Mouse (Mus musculus): Measurements from ENCODE around the gene Vdac1. TPM values are rescaled to one million over a fixed set of nuclear protein-coding genes. Genes with fewer than 3 reads are reported as not detected.
A peak's percentile ranks its signal among the peaks of the same experiment; 100 is the strongest.

Vdac1 gene
- polyA plus RNA-seq, 2 experiments: 58.9 to 102 TPM

DNA sequence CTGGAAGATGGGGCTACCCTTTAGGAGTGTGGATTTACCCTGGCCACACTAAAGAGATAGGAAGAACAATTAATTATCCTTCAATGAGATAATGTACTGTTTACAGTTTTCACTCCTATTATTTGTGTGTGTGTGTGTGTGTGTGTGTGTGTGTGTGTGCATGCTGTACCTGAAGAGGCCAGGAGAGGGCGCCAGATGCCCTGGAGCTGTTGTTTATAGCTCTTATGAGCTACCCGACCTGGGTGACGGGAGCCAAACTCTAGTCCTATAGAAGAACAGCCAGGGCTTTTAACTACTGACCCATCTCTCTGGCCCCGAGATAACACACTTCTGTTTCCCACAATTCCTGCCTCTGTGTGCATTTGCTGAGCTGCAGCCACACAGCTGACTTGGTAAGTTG lies 25.4 kb upstream of the Vdac1 start:
- ATAC-seq (ENCODE audit: insufficient read depth): no peak
- DNase-seq (ENCODE audit: low read depth in 3 of 3, low spot score in 3 of 3): no peak
- TF ChIP-seq CTCF (IDR thresholded peaks at IDR 0.05; ENCODE audit: low read depth): peak; percentile 55
- no peak for TF ChIP-seq EP300 (IDR thresholded peaks at IDR 0.05; ENCODE audit: low read depth)
- no peak overlapping the region for H3K4me2 ChIP-seq (ENCODE audit: low read depth)
- 73% methylated on average over 4 of the region's 4 CpGs for whole genome bisulfite sequencing (ENCODE audit: insufficient replicate concordance)
- H3K9me3 ChIP-seq (ENCODE audit: control insufficient read depth, low read length): no peaks in the 10 kb centered on the region
- no peaks in the 10 kb centered on the region; a peak in 1 of 4 replicates for H3K4me1 ChIP-seq (replicated peaks; ENCODE audit: control insufficient read depth in 2 of 2, insufficient read depth in 2 of 2, low read length in 1 of 2)
- H3K27me3 ChIP-seq (ENCODE audit: control insufficient read depth, insufficient read depth, low read length): no peaks in the 10 kb centered on the region
- no peak overlapping the region for H3K4me3 ChIP-seq (ENCODE audit: insufficient read depth in 1 of 2, low read depth in 2 of 2, low read length in 2 of 2)
- no peak overlapping the region for H3K27ac ChIP-seq
- H3K9ac ChIP-seq (replicated peaks): no peak overlapping the region
- no peaks in the 10 kb centered on the region for H3K36me3 ChIP-seq (replicated peaks; ENCODE audit: control insufficient read depth, insufficient read depth, low read depth)

- TF ChIP-seq CTCF (IDR thresholded peaks at IDR 0.05; ENCODE audit: low read depth) (no peak), EP300 (IDR thresholded peaks at IDR 0.05; ENCODE audit: low read depth) (no peak)
- Histone ChIP-seq H3K4me2 (ENCODE audit: low read depth) (no peak overlapping the region), H3K27me3 (ENCODE audit: control insufficient read depth, insufficient read depth, low read length) (no peaks in the 10 kb centered on the region), H3K4me1 (replicated peaks; ENCODE audit: control insufficient read depth in 2 of 2, insufficient read depth in 2 of 2, low read length in 1 of 2) (no peaks in the 10 kb centered on the region; a peak in 1 of 4 replicates), H3K36me3 (replicated peaks; ENCODE audit: control insufficient read depth, insufficient read depth, low read depth) (no peaks in the 10 kb centered on the region), H3K9me3 (ENCODE audit: control insufficient read depth, low read length) (no peaks in the 10 kb centered on the region), H3K27ac (no peak overlapping the region), H3K9ac (replicated peaks) (no peak overlapping the region), H3K4me3 (ENCODE audit: insufficient read depth in 1 of 2, low read depth in 2 of 2, low read length in 2 of 2) (no peak overlapping the region)
- 55% methylated on average over 7 of the region's 7 CpGs for WGBS (ENCODE audit: insufficient replicate concordance)
- DNase-seq (ENCODE audit: low read depth in 3 of 3, low spot score in 3 of 3) (no peak), ATAC-seq (ENCODE audit: insufficient read depth) (no peak)
Observed at GRCm38 (mm10) chr11:52335924-52336323, 24.7 kb upstream of the Vdac1 start.

DNA sequence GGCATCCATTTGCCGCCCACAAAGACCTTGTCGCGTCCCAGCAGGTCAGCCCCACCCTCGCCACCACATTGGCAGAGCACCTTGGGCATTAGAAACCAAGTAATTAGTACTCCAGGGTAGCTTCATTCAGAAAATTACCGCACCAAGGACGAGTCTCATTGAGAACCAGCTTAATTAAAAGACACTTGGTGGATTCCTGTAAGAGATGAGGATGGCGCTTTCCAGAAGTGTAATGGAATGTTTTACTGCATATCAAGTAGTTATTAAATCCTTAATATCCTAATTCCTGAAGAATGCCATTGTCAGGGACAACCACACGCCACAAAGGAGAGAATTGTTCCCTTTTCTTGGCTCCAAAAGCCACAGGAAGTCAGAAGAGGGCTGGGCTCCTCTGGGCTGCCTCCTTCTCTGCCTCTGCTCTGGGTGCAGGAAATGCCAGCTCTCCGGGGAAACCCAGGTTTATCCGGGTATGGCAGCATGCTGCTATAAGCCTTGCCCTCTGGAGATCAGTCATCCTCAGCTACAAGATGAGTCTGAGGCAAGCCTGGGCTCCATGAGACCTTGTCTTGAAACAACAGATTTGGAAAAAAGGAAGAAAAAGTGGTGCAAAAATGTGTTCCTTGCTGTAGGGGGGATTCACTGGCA lies 22.9 kb upstream of the Vdac1 start:
- Histone ChIP-seq H3K4me1 (replicated peaks; ENCODE audit: control insufficient read depth in 2 of 2, insufficient read depth in 2 of 2, low read length in 1 of 2) (no peaks in the 10 kb centered on the region; a peak in 1 of 4 replicates), H3K9ac (replicated peaks) (no peak overlapping the region), H3K4me2 (ENCODE audit: low read depth) (no peak overlapping the region), H3K27ac (no peak overlapping the region), H3K27me3 (ENCODE audit: control insufficient read depth, insufficient read depth, low read length) (no peaks in the 10 kb centered on the region), H3K4me3 (ENCODE audit: insufficient read depth in 1 of 2, low read depth in 2 of 2, low read length in 2 of 2) (no peak overlapping the region), H3K9me3 (ENCODE audit: control insufficient read depth, low read length) (no peaks in the 10 kb centered on the region), H3K36me3 (replicated peaks; ENCODE audit: control insufficient read depth, insufficient read depth, low read depth) (no peaks in the 10 kb centered on the region)
- TF ChIP-seq EP300 (IDR thresholded peaks at IDR 0.05; ENCODE audit: low read depth) (no peak), CTCF (IDR thresholded peaks at IDR 0.05; ENCODE audit: low read depth) (no peak)
- 49% methylated on average over 10 of the region's 10 CpGs for WGBS (ENCODE audit: insufficient replicate concordance)
- ATAC-seq (ENCODE audit: insufficient read depth) (no peak), DNase-seq (ENCODE audit: low read depth in 3 of 3, low spot score in 3 of 3) (no peak)

DNA sequence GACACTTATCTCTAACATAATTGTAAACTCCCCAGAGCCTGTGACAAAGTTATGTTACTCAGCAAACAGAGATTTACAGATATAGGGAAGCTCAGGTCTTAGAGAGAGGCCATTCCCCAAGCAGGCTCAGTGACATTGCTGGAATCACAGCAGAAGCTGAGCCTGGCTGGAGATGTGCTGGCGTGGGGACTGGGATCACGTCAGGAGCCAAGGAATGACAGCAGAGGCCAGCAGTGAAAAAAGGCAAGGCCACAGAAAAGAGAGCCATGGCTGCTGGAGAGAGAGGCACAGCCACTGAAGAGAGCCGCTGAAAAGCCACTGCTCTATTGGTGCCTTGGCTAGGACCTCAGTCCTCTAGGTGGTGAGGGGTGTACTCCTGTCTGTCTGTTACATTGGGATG lies 22.3 kb upstream of the Vdac1 start:
- TF ChIP-seq EP300 (IDR thresholded peaks at IDR 0.05; ENCODE audit: low read depth): no peak
- TF ChIP-seq CTCF (IDR thresholded peaks at IDR 0.05; ENCODE audit: low read depth): no peak
- H3K27me3 ChIP-seq (ENCODE audit: control insufficient read depth, insufficient read depth, low read length): no peaks in the 10 kb centered on the region
- H3K4me2 ChIP-seq (ENCODE audit: low read depth): no peak overlapping the region
- WGBS (ENCODE audit: insufficient replicate concordance): 44% methylated on average over 3 of the region's 3 CpGs
- H3K9ac ChIP-seq (replicated peaks): no peak overlapping the region
- no peak for DNase-seq (ENCODE audit: low read depth in 3 of 3, low spot score in 3 of 3)
- H3K27ac ChIP-seq: no peak overlapping the region
- no peak overlapping the region for H3K4me3 ChIP-seq (ENCODE audit: insufficient read depth in 1 of 2, low read depth in 2 of 2, low read length in 2 of 2)
- no peaks in the 10 kb centered on the region; a peak in 1 of 4 replicates for H3K4me1 ChIP-seq (replicated peaks; ENCODE audit: control insufficient read depth in 2 of 2, insufficient read depth in 2 of 2, low read length in 1 of 2)
- H3K9me3 ChIP-seq (ENCODE audit: control insufficient read depth, low read length): no peaks in the 10 kb centered on the region
- ATAC-seq (ENCODE audit: insufficient read depth): no peak
- H3K36me3 ChIP-seq (replicated peaks; ENCODE audit: control insufficient read depth, insufficient read depth, low read depth): no peaks in the 10 kb centered on the region

GRCm38 (mm10) chr11:52339098-52339497 lies 21.6 kb upstream of the Vdac1 start:
- TF ChIP-seq EP300 (IDR thresholded peaks at IDR 0.05; ENCODE audit: low read depth): no peak
- no peak for TF ChIP-seq CTCF (IDR thresholded peaks at IDR 0.05; ENCODE audit: low read depth)
- Histone ChIP-seq H3K9ac (replicated peaks) (no peak overlapping the region), H3K4me1 (replicated peaks; ENCODE audit: control insufficient read depth in 2 of 2, insufficient read depth in 2 of 2, low read length in 1 of 2) (no peaks in the 10 kb centered on the region; a peak in 1 of 4 replicates), H3K27ac (no peak overlapping the region), H3K27me3 (ENCODE audit: control insufficient read depth, insufficient read depth, low read length) (no peaks in the 10 kb centered on the region), H3K36me3 (replicated peaks; ENCODE audit: control insufficient read depth, insufficient read depth, low read depth) (no peaks in the 10 kb centered on the region), H3K9me3 (ENCODE audit: control insufficient read depth, low read length) (no peaks in the 10 kb centered on the region), H3K4me2 (ENCODE audit: low read depth) (no peak overlapping the region), H3K4me3 (ENCODE audit: insufficient read depth in 1 of 2, low read depth in 2 of 2, low read length in 2 of 2) (no peak overlapping the region)
- 63% methylated on average over 4 of the region's 4 CpGs for WGBS (ENCODE audit: insufficient replicate concordance)
- no peak for DNase-seq (ENCODE audit: low read depth in 3 of 3, low spot score in 3 of 3)
- no peak for ATAC-seq (ENCODE audit: insufficient read depth)

Measured in liver, embryonic 14.5 days (tissue).